Mouse (Mus musculus) midbrain, embryonic 14.5 days (tissue): Measurements from ENCODE around the gene Pogz. TPM values are rescaled to one million over a fixed set of nuclear protein-coding genes. Genes with fewer than 3 reads are reported as not detected.

Experiments used
- ATAC-seq: fragments of 200-750 bp; cut with Nextera tagmentation; 2 replicates; pipeline ENCODE4 v1.8.0; 2017; ENCODE audit warnings: moderate number of reproducible peaks, moderate library complexity; ENCODE audit not compliant: low FRiP score, low TSS enrichment
- DNase-seq: peaks from one replicate; pipeline ENCODE4 v3.0.0-alpha.2; 2015
- H3K27ac ChIP-seq: fragments of 300-500 bp; sonication (generic); replicated peaks from 2 replicates; pipeline ENCODE4 v1.5.1; 2014; ENCODE audit warnings: mild to moderate bottlenecking, low read depth, low read length, moderate library complexity
- H3K27me3 ChIP-seq: fragments of 300-500 bp; sonication (generic); 2 replicates; pipeline ENCODE4 v1.6.1; 2014; ENCODE audit warnings: low read length, control low read depth, mixed read lengths; ENCODE audit not compliant: control insufficient read depth, insufficient read depth
- H3K36me3 ChIP-seq: fragments of 300-500 bp; sonication (generic); 2 replicates; pipeline ENCODE4 v1.6.1; 2014; ENCODE audit warnings: low read length, control low read depth; ENCODE audit not compliant: control insufficient read depth, insufficient read depth
- H3K4me1 ChIP-seq: fragments of 300-500 bp; sonication (generic); 2 replicates; pipeline ENCODE4 v1.6.1; 2014; ENCODE audit warnings: mild to moderate bottlenecking, antibody characterized with exemption, low read length, control low read depth; ENCODE audit not compliant: control insufficient read depth, insufficient read depth
- H3K4me2 ChIP-seq: fragments of 300-500 bp; sonication (generic); 2 replicates; pipeline ENCODE4 v1.6.1; 2014; ENCODE audit warnings: mild to moderate bottlenecking, low read length, moderate library complexity
- H3K4me3 ChIP-seq: fragments of 300-500 bp; sonication (generic); replicated peaks from 2 replicates; pipeline ENCODE4 v1.5.1; 2014; ENCODE audit warnings: low read depth, low read length
- H3K9ac ChIP-seq: fragments of 300-500 bp; sonication (generic); replicated peaks from 2 replicates; pipeline ENCODE4 v1.6.1; 2014; ENCODE audit warnings: mild to moderate bottlenecking, low read length, moderate library complexity
- H3K9me3 ChIP-seq: fragments of 300-500 bp; sonication (generic); 2 replicates; pipeline ENCODE4 v1.6.1; 2016; ENCODE audit warnings: low read length, control low read depth, mixed read lengths; ENCODE audit not compliant: control insufficient read depth
- WGBS: fragments of 180-500 bp; shearing (Covaris S2); extraction: QIAGEN DNeasy Blood & Tissue Kit; methylation state at CpG from one replicate; pipeline ENCODE4 v1.1.7; 2014; 5-methylcytosine and 5-hydroxymethylcytosine counted together
- polyA plus RNA-seq: library from polyadenylated mRNA; unstranded; fragments of >200 nt; fragmentation: Nextera tagmentation; extraction: Ambion mirVana; gene quantifications from 2 replicates; pipeline ENCODE4 v1.2.1, GENCODE M21; 2014

Pogz gene
- polyA plus RNA-seq, 1 experiment from 2014 or later = 28.7 TPM

DNA sequence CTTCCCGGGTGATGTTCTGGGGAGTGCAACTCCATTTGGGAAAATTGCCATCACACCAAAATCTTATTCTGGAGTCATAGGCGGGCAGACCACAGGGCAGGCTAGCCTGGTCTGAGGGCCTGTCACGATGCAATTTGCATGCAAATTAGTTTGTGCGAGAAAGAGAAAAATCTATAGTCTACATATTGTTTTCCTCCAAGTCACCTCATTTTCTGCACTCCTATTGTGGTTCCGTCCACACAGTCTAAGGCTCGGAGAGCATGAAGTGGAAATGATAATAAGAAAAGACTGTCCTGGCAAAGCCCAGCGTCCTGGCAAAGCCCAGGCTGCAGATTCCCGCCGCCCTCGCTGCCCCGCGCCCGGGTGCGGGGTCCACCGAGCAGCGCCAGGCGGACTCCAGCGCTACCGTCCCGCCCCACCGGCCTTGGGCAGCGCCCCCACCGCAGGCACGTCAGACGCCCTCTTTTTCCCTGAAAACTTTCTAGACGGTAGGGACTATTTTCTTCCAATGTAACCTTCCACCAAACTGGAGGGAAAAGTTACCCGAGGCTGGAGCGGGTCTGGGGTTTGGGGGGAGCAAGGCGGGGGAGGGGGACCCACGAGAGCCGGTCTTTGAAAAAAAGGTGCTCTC, 16.2 kb upstream of the Pogz start:
- Histone ChIP-seq H3K27me3 (no peaks in the 10 kb centered on the region), H3K4me2 (peak overlapping the region; percentile 52), H3K27ac (peak overlapping the region; percentile 88), H3K4me3 (peak overlapping the region; percentile 47), H3K9me3 (no peaks in the 10 kb centered on the region), H3K36me3 (no peaks in the 10 kb centered on the region), H3K9ac (peak overlapping the region; percentile 55), H3K4me1 (no peaks in the 10 kb centered on the region)
- 1% methylated on average over 31 of the region's 31 CpGs for WGBS
- peak; percentile 92 for DNase-seq
- peak; percentile 54; the same call in 1 of the 2 replicates for ATAC-seq

DNA sequence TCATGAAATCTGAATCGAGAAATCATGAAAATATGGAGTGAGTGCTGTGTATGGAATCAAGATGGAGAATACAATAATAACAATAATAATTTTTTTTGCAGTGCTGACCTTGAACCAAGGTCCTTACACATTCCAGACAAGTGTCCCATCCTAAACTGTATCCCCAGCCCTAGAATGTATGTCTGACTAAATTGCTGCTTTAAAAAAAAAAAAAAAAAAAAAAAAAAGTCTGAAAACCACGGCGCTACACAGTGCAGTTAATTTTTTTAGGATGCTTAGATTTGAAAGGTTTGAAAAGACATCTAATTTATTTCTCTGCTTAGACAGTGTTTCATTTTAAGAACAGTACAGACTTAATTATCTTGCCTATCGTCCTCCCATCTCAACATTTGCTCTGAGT, 15.3 kb upstream of the Pogz start:
- ATAC-seq = no peak
- peak overlapping the region; percentile 55; the same call in 1 of the 2 replicates for H3K9ac ChIP-seq
- H3K36me3 ChIP-seq = no peaks in the 10 kb centered on the region
- 78% methylated on average over 4 of the region's 4 CpGs for WGBS
- H3K4me2 ChIP-seq = peak overlapping the region; percentile 52
- H3K27ac ChIP-seq = peak overlapping the region; percentile 88
- no peaks in the 10 kb centered on the region for H3K27me3 ChIP-seq
- peak overlapping the region; percentile 47 for H3K4me3 ChIP-seq
- H3K4me1 ChIP-seq = no peaks in the 10 kb centered on the region
- DNase-seq = no peak
- no peaks in the 10 kb centered on the region for H3K9me3 ChIP-seq

DNA sequence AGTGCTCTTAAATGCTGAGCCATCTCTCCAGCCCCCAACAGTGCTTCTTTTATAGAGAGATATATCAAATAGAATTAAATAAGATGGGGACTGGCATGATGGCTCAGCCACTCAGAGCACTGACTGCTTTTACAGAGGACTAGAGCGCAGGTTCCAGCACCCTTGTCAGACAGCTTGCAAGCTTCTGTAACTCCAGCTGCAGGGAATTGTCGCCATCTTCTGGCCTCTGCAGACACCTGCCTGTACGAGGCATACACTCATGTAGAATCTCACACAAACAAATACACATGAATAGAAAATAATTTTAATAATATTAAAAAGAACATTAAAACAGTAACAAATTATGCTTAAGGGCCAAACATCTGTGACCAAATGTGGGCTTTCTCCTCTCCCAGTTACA, 13.3 kb upstream of the Pogz start:
- Histone ChIP-seq H3K9me3 (no peaks in the 10 kb centered on the region), H3K4me1 (no peaks in the 10 kb centered on the region), H3K27me3 (no peaks in the 10 kb centered on the region), H3K4me2 (no peak overlapping the region), H3K4me3 (no peak overlapping the region), H3K36me3 (no peaks in the 10 kb centered on the region), H3K9ac (no peak overlapping the region), H3K27ac (no peak overlapping the region)
- no peak for DNase-seq
- 83% methylated on average over 3 of the region's 3 CpGs for WGBS
- ATAC-seq = no peak

DNA sequence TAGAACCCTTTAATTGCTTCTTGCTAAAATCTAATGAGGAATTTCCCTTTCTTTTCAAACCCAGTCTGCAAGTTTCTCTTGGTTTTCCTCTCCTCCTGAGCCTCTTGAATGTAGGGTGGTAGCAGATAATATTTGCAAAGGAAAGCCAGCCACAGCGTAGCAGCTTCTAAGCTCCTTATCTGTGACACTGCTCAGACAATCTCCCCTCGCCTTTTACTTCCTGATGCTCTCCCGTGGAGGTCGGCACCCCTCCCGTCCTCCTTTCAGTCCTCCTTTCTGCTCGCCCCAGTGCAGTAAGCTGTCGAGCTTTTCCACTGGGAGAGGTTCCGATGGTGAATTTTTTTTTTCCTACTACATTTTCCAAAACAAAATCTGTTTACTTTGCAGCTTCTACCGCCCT, 5.3 kb upstream of the Pogz start:
- no peak for DNase-seq
- no peaks in the 10 kb centered on the region for H3K36me3 ChIP-seq
- H3K4me3 ChIP-seq = no peak overlapping the region
- no peak for ATAC-seq
- WGBS = 19% methylated on average over 9 of the region's 9 CpGs
- no peaks in the 10 kb centered on the region for H3K27me3 ChIP-seq
- no peaks in the 10 kb centered on the region for H3K9me3 ChIP-seq
- no peak overlapping the region for H3K4me2 ChIP-seq
- no peaks in the 10 kb centered on the region for H3K4me1 ChIP-seq
- no peak overlapping the region for H3K27ac ChIP-seq
- H3K9ac ChIP-seq = no peak overlapping the region

DNA sequence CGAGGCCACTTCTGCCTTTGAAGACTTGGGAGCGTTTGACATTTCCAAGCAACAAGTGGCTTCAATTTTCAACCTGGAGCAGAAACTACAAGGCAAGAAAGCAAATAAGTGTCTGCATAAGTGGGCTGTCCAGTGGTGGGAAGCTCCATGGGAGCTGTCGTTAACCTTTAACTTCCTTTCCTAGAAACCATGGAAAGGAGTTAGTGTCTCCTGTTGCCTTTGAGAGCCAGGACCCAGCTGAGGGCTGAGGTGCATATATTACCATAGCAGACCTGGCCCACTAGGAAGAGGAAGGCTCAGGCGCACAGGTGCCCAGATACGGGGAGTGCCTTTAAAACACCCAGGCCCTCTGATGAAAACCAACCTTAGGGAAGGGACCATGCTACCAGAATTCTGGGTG, 4.7 kb upstream of the Pogz start:
- 86% methylated on average over 5 of the region's 5 CpGs for WGBS
- H3K4me3 ChIP-seq = no peak overlapping the region

DNA sequence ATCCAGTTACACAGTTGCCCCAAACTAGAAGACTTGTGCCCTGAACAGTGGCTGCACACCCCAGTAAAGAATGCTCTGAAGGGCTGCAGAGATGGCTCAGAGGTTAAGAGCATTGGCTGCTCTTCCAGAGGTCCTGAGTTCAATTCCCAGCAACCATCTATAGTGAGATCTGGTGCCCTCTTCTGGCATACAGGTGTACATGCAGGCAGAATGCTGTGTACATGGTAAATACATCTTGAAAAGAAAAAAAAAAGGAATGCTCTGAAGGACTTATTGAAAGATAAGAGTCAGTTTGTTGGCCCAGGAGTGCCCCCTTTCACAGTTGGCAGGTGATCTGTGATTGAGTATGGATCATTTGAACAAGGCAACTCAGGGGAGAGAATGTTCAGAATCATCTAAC, 4.0 kb upstream of the Pogz start:
- no peaks in the 10 kb centered on the region for H3K4me1 ChIP-seq
- no peaks in the 10 kb centered on the region for H3K9me3 ChIP-seq
- H3K9ac ChIP-seq = no peak overlapping the region
- H3K4me2 ChIP-seq = no peak overlapping the region
- H3K27me3 ChIP-seq = no peaks in the 10 kb centered on the region
- no peaks in the 10 kb centered on the region for H3K36me3 ChIP-seq
- H3K4me3 ChIP-seq = no peak overlapping the region
- H3K27ac ChIP-seq = no peak overlapping the region
- DNase-seq (no peak), ATAC-seq (no peak)

More for the DNA sequence above, 4.7 kb upstream of the Pogz start:
- Histone ChIP-seq H3K4me2 (no peak overlapping the region), H3K27me3 (no peaks in the 10 kb centered on the region), H3K9ac (no peak overlapping the region), H3K27ac (no peak overlapping the region), H3K9me3 (no peaks in the 10 kb centered on the region), H3K4me1 (no peaks in the 10 kb centered on the region), H3K36me3 (no peaks in the 10 kb centered on the region)
- DNase-seq (no peak), ATAC-seq (no peak)

DNA sequence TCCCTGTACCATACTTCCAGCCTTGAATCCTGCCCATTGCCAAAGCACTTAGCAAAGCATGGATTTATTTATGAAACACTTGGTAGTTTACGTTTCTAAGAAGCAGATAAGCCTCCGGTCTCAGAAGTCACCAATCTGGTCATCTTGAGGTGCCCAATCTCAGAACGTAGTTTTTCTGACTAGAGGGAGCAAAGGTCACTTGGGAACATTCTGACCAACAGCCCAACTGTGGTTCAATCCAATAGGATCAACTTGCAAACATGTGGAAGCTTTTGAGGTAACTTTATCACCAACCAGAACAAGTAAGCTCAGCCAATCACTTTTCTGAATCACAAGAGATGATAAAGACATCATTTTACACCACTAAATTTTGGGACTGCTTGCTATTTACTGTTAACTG, 2.0 kb upstream of the Pogz start:
- Histone ChIP-seq H3K4me3 (no peak overlapping the region), H3K9me3 (no peaks in the 10 kb centered on the region), H3K27me3 (no peaks in the 10 kb centered on the region), H3K4me2 (no peak overlapping the region), H3K36me3 (no peaks in the 10 kb centered on the region), H3K4me1 (peaks cover 13% of the 10 kb centered on the region), H3K27ac (no peak overlapping the region), H3K9ac (no peak overlapping the region)
- DNase-seq (no peak), ATAC-seq (no peak)
- 83% methylated on average over 3 of the region's 3 CpGs for WGBS

DNA sequence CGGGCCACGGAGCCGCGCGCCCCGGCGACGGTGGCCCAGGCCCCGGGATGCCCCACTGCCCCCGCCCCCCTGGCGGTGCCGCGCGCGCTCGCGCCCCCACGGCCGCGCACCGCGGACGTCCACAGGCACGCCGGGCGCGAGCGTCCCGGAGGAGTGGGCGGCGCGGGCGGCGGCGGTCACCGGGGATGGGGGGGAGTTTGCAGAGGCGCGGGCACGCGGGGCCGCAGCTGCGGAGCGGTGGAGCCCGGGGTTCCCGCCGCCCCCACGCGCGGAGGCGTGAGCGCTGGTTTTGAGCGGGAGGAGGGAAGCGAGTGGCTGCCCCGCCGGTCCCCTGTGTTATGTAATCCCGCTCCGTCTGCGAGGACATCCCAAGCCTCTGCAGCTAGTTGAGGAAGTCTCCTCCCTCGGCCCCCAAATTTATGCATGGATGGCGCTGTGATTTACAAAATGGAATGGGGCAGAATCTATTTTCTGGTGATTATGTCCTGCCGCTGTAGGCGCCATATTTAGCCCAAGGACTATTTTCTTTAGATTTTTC, 661 bp downstream of the Pogz start:
- ATAC-seq = peak; percentile 83
- H3K4me3 ChIP-seq = peak overlapping the region; percentile 61
- no peaks in the 10 kb centered on the region for H3K9me3 ChIP-seq
- H3K36me3 ChIP-seq = no peaks in the 10 kb centered on the region
- H3K4me2 ChIP-seq = peak overlapping the region; percentile 66
- under 1% methylated on average over 48 of the region's 62 CpGs for WGBS
- H3K9ac ChIP-seq = peak overlapping the region; percentile 97
- peak overlapping the region; percentile 100 for H3K27ac ChIP-seq
- DNase-seq = peak; percentile 92
- peaks cover 13% of the 10 kb centered on the region for H3K4me1 ChIP-seq
- H3K27me3 ChIP-seq = no peaks in the 10 kb centered on the region

DNA sequence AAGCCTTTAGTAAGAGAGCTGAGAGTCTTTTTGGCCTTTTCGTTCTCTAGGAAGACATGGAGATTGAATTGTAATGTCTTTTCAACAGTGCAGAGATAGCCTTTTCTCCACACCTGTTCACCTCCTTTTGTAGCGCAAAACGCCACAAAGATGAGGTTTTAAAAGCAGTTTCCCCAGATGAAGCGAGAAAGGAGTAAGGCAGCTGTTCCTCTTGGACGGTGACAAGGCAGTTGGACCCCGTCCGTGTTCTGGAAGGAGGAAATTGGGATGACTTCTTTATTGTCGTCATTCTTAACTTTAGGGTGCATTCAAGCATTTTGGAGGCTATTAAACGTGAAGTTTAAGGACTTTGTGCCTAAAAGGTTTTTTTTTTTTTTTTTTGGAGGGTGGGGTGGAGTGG, 1.3 kb downstream of the Pogz start:
- 10% methylated on average over 9 of the region's 9 CpGs for WGBS
- DNase-seq (peak; percentile 37), ATAC-seq (no peak)
- Histone ChIP-seq H3K4me2 (peak overlapping the region; percentile 66), H3K27ac (peak overlapping the region; percentile 100), H3K9ac (peak overlapping the region; percentile 97), H3K4me1 (peaks cover 13% of the 10 kb centered on the region), H3K36me3 (no peaks in the 10 kb centered on the region), H3K9me3 (no peaks in the 10 kb centered on the region), H3K4me3 (peak overlapping the region; percentile 61), H3K27me3 (no peaks in the 10 kb centered on the region)
